Mouse (Mus musculus) stomach, postnatal 0 days (tissue): ENCODE results near the gene Btbd17. TPM values are rescaled to one million over a fixed set of nuclear protein-coding genes. Genes with fewer than 3 reads are reported as not detected.

ENCODE experiments used
- ATAC-seq: fragments of 200-750 bp; cut with Nextera tagmentation; 2 replicates; pipeline ENCODE4 v1.8.0; 2017; ENCODE audit not compliant: low FRiP score, low TSS enrichment
- DNase-seq: peaks from one replicate; pipeline ENCODE4 v3.0.0-alpha.2; 2016; ENCODE audit warnings: low spot score
- H3K27ac ChIP-seq: fragments of 300-500 bp; sonication (generic); replicated peaks from 2 replicates; pipeline ENCODE4 v1.5.1; 2014; ENCODE audit warnings: mild to moderate bottlenecking, control low read depth
- H3K27me3 ChIP-seq: fragments of 300-500 bp; sonication (generic); 2 replicates; pipeline ENCODE4 v1.6.1; 2014; ENCODE audit warnings: low read length; ENCODE audit not compliant: control insufficient read depth, insufficient read depth
- H3K36me3 ChIP-seq: fragments of 300-500 bp; sonication (generic); 2 replicates; pipeline ENCODE4 v1.6.1; 2014; ENCODE audit warnings: low read length, mixed read lengths; ENCODE audit not compliant: control insufficient read depth, insufficient read depth
- H3K4me1 ChIP-seq: fragments of 300-500 bp; sonication (generic); replicated peaks from 2 replicates; pipeline ENCODE4 v1.6.1; 2014; ENCODE audit warnings: antibody characterized with exemption; ENCODE audit not compliant: control insufficient read depth, insufficient read depth
- H3K4me2 ChIP-seq: fragments of 300-500 bp; sonication (generic); replicated peaks from 2 replicates; pipeline ENCODE4 v1.6.1; 2014; ENCODE audit warnings: low read depth, mild to moderate bottlenecking, control low read depth, moderate library complexity
- H3K4me3 ChIP-seq: fragments of 300-500 bp; sonication (generic); 2 replicates; pipeline ENCODE4 v1.5.1; 2014; ENCODE audit warnings: low read depth, low read length, control low read depth
- H3K9ac ChIP-seq: fragments of 300-500 bp; sonication (generic); 2 replicates; pipeline ENCODE4 v1.6.1; 2014; ENCODE audit warnings: mild to moderate bottlenecking, low read length, control low read depth, mixed read lengths
- H3K9me3 ChIP-seq: fragments of 300-500 bp; sonication (generic); 2 replicates; pipeline ENCODE4 v1.6.1; 2016; ENCODE audit warnings: low read length; ENCODE audit not compliant: control insufficient read depth
- CTCF ChIP-seq: IDR thresholded peaks from 2 replicates; pipeline ENCODE4 v1.5.1; 2016; ENCODE audit warnings: antibody characterized with exemption, low read depth, mild to moderate bottlenecking, moderate library complexity
- EP300 ChIP-seq: optimal IDR thresholded peaks from 2 replicates; pipeline ENCODE3; 2016; ENCODE audit warnings: antibody characterized with exemption
- WGBS: fragments of 180-500 bp; shearing (Covaris S2); extraction: QIAGEN DNeasy Blood & Tissue Kit; methylation state at CpG from one replicate; pipeline ENCODE4 v1.1.7; 2014; 5-methylcytosine and 5-hydroxymethylcytosine counted together
- polyA plus RNA-seq: library from polyadenylated mRNA; unstranded; fragments of >200 nt; fragmentation: Nextera tagmentation; extraction: Ambion mirVana; gene quantifications from 2 replicates; pipeline ENCODE4 v1.2.1, GENCODE M21; 2015

Gene Btbd17
- polyA plus RNA-seq, 1 experiment from 2014 or later = 0.74 TPM

- 7% methylated on average over 24 of the region's 24 CpGs for WGBS
- H3K9ac ChIP-seq = peak overlapping the region; percentile 45
- H3K4me2 ChIP-seq = peak overlapping the region; percentile 50
- ATAC-seq (peak; percentile 91), DNase-seq (peak; percentile 77)
- H3K27ac ChIP-seq = peak overlapping the region; percentile 79
- H3K4me1 ChIP-seq = peaks cover 9% of the 10 kb centered on the region; the same call in 1 of the 2 replicates
- no peaks in the 10 kb centered on the region for H3K27me3 ChIP-seq
- no peaks in the 10 kb centered on the region for H3K36me3 ChIP-seq
- H3K4me3 ChIP-seq = peak overlapping the region; percentile 21
- TF ChIP-seq EP300 (no peak), CTCF (no peak)
- H3K9me3 ChIP-seq = no peaks in the 10 kb centered on the region
Measured at GRCm38 (mm10) chr11:114829499-114830432, 34.0 kb upstream of the Btbd17 start.

GRCm38 (mm10) chr11:114826686-114827085 lies 30.9 kb upstream of the Btbd17 start:
- no peak for TF ChIP-seq CTCF
- no peak for TF ChIP-seq EP300
- Histone ChIP-seq H3K27ac (no peak overlapping the region), H3K27me3 (no peaks in the 10 kb centered on the region), H3K36me3 (no peaks in the 10 kb centered on the region), H3K9me3 (no peaks in the 10 kb centered on the region), H3K4me1 (peaks cover 9% of the 10 kb centered on the region; the same call in 1 of the 2 replicates), H3K4me2 (no peak overlapping the region), H3K9ac (no peak overlapping the region), H3K4me3 (no peak overlapping the region)
- DNase-seq (peak; percentile 67), ATAC-seq (peak; percentile 72)
- 39% methylated on average over 5 of the region's 5 CpGs for WGBS

- no peak overlapping the region for H3K27ac ChIP-seq
- H3K36me3 ChIP-seq = no peaks in the 10 kb centered on the region
- H3K9ac ChIP-seq = no peak overlapping the region
- DNase-seq = no peak
- H3K4me1 ChIP-seq = no peaks in the 10 kb centered on the region
- TF ChIP-seq CTCF = no peak
- no peak for TF ChIP-seq EP300
- 14% methylated on average over 11 of the region's 11 CpGs for WGBS
- no peak for ATAC-seq
- H3K4me2 ChIP-seq = 0 out of 2 replicates have a peak overlapping the region, but pooled peaks have one; percentile 11
- no peaks in the 10 kb centered on the region for H3K27me3 ChIP-seq
- no peaks in the 10 kb centered on the region for H3K9me3 ChIP-seq
- H3K4me3 ChIP-seq = no peak overlapping the region
Measured at GRCm38 (mm10) chr11:114823199-114823725, 27.5 kb upstream of the Btbd17 start.

- Histone ChIP-seq H3K4me2 (0 out of 2 replicates have a peak overlapping the region, but pooled peaks have one; percentile 11), H3K27ac (no peak overlapping the region), H3K4me3 (no peak overlapping the region), H3K9ac (no peak overlapping the region), H3K9me3 (no peaks in the 10 kb centered on the region), H3K36me3 (no peaks in the 10 kb centered on the region), H3K27me3 (no peaks in the 10 kb centered on the region), H3K4me1 (no peaks in the 10 kb centered on the region)
- ATAC-seq = no peak
- TF ChIP-seq EP300 (no peak), CTCF (no peak)
- 46% methylated on average over 12 of the region's 12 CpGs for WGBS
- peak; percentile 46 for DNase-seq
Measured at GRCm38 (mm10) chr11:114822727-114823126, 27.0 kb upstream of the Btbd17 start.

- Histone ChIP-seq H3K4me3 (no peak overlapping the region), H3K27ac (no peak overlapping the region), H3K36me3 (no peaks in the 10 kb centered on the region), H3K27me3 (no peaks in the 10 kb centered on the region), H3K4me2 (no peak overlapping the region), H3K9ac (no peak overlapping the region), H3K9me3 (no peaks in the 10 kb centered on the region), H3K4me1 (no peaks in the 10 kb centered on the region)
- no peak for ATAC-seq
- DNase-seq = no peak
- TF ChIP-seq EP300 (no peak), CTCF (no peak)
- 65% methylated on average over 1 of the region's 1 CpGs for WGBS
Measured at GRCm38 (mm10) chr11:114821325-114821724, 25.6 kb upstream of the Btbd17 start.

GRCm38 (mm10) chr11:114820444-114820843 lies 24.7 kb upstream of the Btbd17 start:
- no peak for TF ChIP-seq EP300
- no peak for TF ChIP-seq CTCF
- no peak overlapping the region for H3K27ac ChIP-seq
- no peak for ATAC-seq
- no peak overlapping the region for H3K9ac ChIP-seq
- H3K36me3 ChIP-seq = no peaks in the 10 kb centered on the region
- H3K4me3 ChIP-seq = no peak overlapping the region
- H3K4me1 ChIP-seq = no peaks in the 10 kb centered on the region
- H3K9me3 ChIP-seq = no peaks in the 10 kb centered on the region
- H3K4me2 ChIP-seq = no peak overlapping the region
- 35% methylated on average over 3 of the region's 3 CpGs for WGBS
- no peaks in the 10 kb centered on the region for H3K27me3 ChIP-seq
- no peak for DNase-seq
